Mouse (Mus musculus) heart, embryonic 13.5 days (tissue): ENCODE data around the gene Fam151b. TPM values are rescaled to one million over a fixed set of nuclear protein-coding genes. Genes with fewer than 3 reads are reported as not detected.

Experiments used
- ATAC-seq: fragments of 200-750 bp; cut with Nextera tagmentation; 2 replicates; pipeline ENCODE4 v1.8.0; 2017; ENCODE audit warnings: moderate TSS enrichment; ENCODE audit not compliant: insufficient number of reproducible peaks, low FRiP score, low TSS enrichment; ENCODE audit errors: extremely low read depth
- H3K27ac ChIP-seq: fragments of 300-500 bp; sonication (generic); replicated peaks from 2 replicates; pipeline ENCODE4 v1.5.1; 2015; ENCODE audit warnings: moderate library complexity, mild to moderate bottlenecking, inconsistent platforms
- H3K27me3 ChIP-seq: fragments of 300-500 bp; sonication (generic); replicated peaks from 2 replicates; pipeline ENCODE4 v1.6.1; 2015; ENCODE audit warnings: mild to moderate bottlenecking, inconsistent platforms
- H3K36me3 ChIP-seq: fragments of 300-500 bp; sonication (generic); 2 replicates; pipeline ENCODE4 v1.6.1; 2015; ENCODE audit warnings: mild to moderate bottlenecking, inconsistent platforms
- H3K4me1 ChIP-seq: fragments of 300-500 bp; sonication (generic); 2 replicates; pipeline ENCODE4 v1.6.1; 2015; ENCODE audit warnings: inconsistent platforms
- H3K4me2 ChIP-seq: fragments of 300-500 bp; sonication (generic); 2 replicates; pipeline ENCODE4 v1.6.1; 2015; ENCODE audit warnings: inconsistent platforms, mild to moderate bottlenecking, moderate library complexity
- H3K4me3 ChIP-seq: fragments of 300-500 bp; sonication (generic); 2 replicates; pipeline ENCODE4 v1.5.1; 2015; ENCODE audit warnings: moderate library complexity, mild to moderate bottlenecking, inconsistent platforms
- H3K9ac ChIP-seq: fragments of 300-500 bp; sonication (generic); 2 replicates; pipeline ENCODE4 v1.6.1; 2015; ENCODE audit warnings: inconsistent platforms, mild to moderate bottlenecking, moderate library complexity
- H3K9me3 ChIP-seq: fragments of 300-500 bp; sonication (generic); 2 replicates; pipeline ENCODE4 v1.6.1; 2016; ENCODE audit warnings: inconsistent platforms
- WGBS: fragments of 180-500 bp; shearing (Covaris S2); methylation state at CpG from one replicate; pipeline ENCODE4 v1.1.7; 2015; ENCODE audit warnings: mixed read lengths; 5-methylcytosine and 5-hydroxymethylcytosine counted together
- polyA plus RNA-seq: library from polyadenylated mRNA; unstranded; fragments of >200 nt; fragmentation: Nextera tagmentation; extraction: Ambion mirVana; gene quantifications from 2 replicates; pipeline ENCODE4 v1.2.1, GENCODE M21; 2015

Fam151b gene
- polyA plus RNA-seq, 1 experiment from 2014 or later, result 0.12 TPM

DNA sequence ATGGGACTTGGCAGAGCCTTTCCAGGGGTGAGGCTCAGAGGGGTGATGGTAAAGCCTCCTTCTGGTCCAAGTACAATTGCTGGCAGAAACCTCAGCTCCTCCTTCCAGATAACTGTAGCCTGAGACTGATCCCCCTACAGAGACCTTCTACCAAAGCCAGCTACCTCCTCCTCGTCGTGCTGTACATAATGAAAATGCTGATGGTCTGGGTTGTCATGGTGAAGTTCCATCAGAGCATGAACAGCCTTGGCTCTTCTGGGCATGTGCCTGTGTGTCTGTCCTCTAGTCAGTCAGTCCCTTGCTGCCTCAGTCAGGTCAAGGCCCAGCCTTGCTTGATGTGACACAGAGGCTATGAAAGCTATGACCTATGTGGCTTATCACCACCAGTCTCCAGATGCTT is 73.3 kb downstream of the Fam151b start:
- Histone ChIP-seq H3K4me2 (no peak overlapping the region), H3K4me1 (no peaks in the 10 kb centered on the region), H3K36me3 (no peaks in the 10 kb centered on the region), H3K27ac (no peak overlapping the region), H3K9ac (no peak overlapping the region), H3K27me3 (no peaks in the 10 kb centered on the region), H3K9me3 (no peaks in the 10 kb centered on the region), H3K4me3 (no peak overlapping the region)
- no peak for ATAC-seq
- 81% methylated on average over 2 of the region's 2 CpGs for WGBS

DNA sequence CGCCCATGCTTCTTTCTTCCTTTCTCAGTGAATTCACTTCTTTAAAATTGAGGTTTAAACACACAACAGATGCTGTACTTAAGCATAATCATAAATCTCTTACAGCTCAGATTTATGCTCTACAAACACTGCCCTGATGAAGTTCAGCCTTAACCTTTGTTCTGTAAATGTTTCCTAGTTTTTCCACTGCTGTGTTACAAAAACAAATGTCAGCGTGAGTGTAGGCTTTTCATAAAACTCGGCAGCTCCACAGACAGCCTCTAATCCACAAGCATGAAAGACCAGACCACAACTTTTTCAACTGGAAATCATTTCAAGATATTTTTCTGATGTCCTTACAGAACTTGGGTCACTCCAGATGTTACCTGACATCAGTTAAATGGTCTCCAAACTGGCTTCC is 80.3 kb downstream of the Fam151b start:
- 76% methylated on average over 3 of the region's 3 CpGs for WGBS
- ATAC-seq, result no peak
- no peaks in the 10 kb centered on the region for H3K9me3 ChIP-seq

DNA sequence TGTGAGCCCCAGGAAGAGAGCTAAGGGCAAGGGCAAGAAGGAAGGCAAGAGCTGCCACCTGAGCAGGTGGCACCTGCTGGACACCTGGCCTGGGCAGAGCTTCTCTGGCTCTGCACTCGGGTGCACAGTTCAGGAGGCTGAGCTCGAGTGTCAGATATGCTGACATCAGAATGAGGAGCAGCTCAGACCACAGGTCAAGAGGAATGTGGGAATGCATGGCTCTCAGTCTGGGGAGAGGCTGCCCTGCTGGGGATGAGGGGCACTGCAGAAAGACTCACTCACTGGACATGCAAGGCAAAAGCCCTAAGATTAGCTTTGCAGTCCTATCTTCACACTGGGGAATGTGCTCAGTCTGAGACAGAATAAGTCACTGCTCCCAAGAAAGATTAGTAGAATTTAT is 81.8 kb downstream of the Fam151b start:
- H3K27ac ChIP-seq, result no peak overlapping the region
- no peaks in the 10 kb centered on the region for H3K4me1 ChIP-seq
- H3K9me3 ChIP-seq, result no peaks in the 10 kb centered on the region
- no peak overlapping the region for H3K4me2 ChIP-seq
- 16% methylated on average over 2 of the region's 2 CpGs for WGBS
- H3K4me3 ChIP-seq, result no peak overlapping the region
- no peaks in the 10 kb centered on the region for H3K27me3 ChIP-seq
- no peaks in the 10 kb centered on the region for H3K36me3 ChIP-seq
- no peak overlapping the region for H3K9ac ChIP-seq
- ATAC-seq, result no peak

More for the DNA sequence above, 80.3 kb downstream of the Fam151b start:
- Histone ChIP-seq H3K27ac (no peak overlapping the region), H3K4me1 (no peaks in the 10 kb centered on the region), H3K4me2 (no peak overlapping the region), H3K9ac (no peak overlapping the region), H3K36me3 (no peaks in the 10 kb centered on the region), H3K27me3 (no peaks in the 10 kb centered on the region), H3K4me3 (no peak overlapping the region)

Other genes starting within 250 kb of the Fam151b start
- gene Gm20379, start 178.0 kb downstream of the Fam151b start, polyA plus RNA-seq, result 0.48 and 0.60 TPM in 2 replicates
- 11.9 and 13.4 TPM in 2 replicates for gene Dhfr, start 129.3 kb downstream of the Fam151b start, polyA plus RNA-seq
- gene Msh3, start 129.0 kb downstream of the Fam151b start, polyA plus RNA-seq, result 12.6 and 14.6 TPM in 2 replicates
- 0.18 and 0.23 TPM in 2 replicates for gene Ankrd34b, start 58.1 kb downstream of the Fam151b start, polyA plus RNA-seq
- gene Zfyve16, start 46.9 kb upstream of the Fam151b start, polyA plus RNA-seq, result 6.5 and 7.1 TPM in 2 replicates
- gene Spz1, start 92.2 kb upstream of the Fam151b start, polyA plus RNA-seq, result not detected in 2 replicates
- gene Serinc5, start 127.1 kb upstream of the Fam151b start, polyA plus RNA-seq, result 9.4 and 10.4 TPM in 2 replicates